Comparison of ENCODE assay signal across 8 mouse cellular contexts in genomic region chr4:116506886-116507424, GRCm38 (mm10). TPM values are rescaled to one million over a fixed set of nuclear protein-coding genes. Genes with fewer than 3 reads are reported as not detected.
DNase-seq lines count a peak whose midpoint lies in the region; ATAC-seq and TF ChIP-seq lines count a peak whose summit lies in the region.

No protein-coding gene starts in this region.

- H3K36me3 ChIP-seq in forebrain, embryonic 16.5 days (ENCODE audit: control insufficient read depth, insufficient read depth), result no peaks in the 10 kb centered on the region
- peaks cover 4% of the 10 kb centered on the region; the same call in 1 of the 2 replicates for H3K36me3 ChIP-seq in liver, embryonic 11.5 days (ENCODE audit: control insufficient read depth, insufficient read depth, low read length)
- H3K36me3 ChIP-seq in stomach, postnatal 0 days (ENCODE audit: control insufficient read depth, insufficient read depth, low read length), result no peaks in the 10 kb centered on the region

- H3K27ac ChIP-seq in left cerebral cortex, adult 2 months, result peak overlapping the region; percentile 90
- H3K27ac ChIP-seq in bone marrow, adult 2 months (ENCODE audit: control insufficient read depth, insufficient read depth, low read depth, low read length, poor library complexity), result peak overlapping the region; percentile 52; the same call in 1 of the 2 replicates
- peak overlapping the region; percentile 89 for H3K27ac ChIP-seq in forebrain, embryonic 16.5 days (ENCODE audit: low read length)
- peak overlapping the region; percentile 55 for H3K27ac ChIP-seq in liver, embryonic 11.5 days (ENCODE audit: low read depth, low read length)
- peak overlapping the region; percentile 84 for H3K27ac ChIP-seq in stomach, postnatal 0 days (replicated peaks)

- peak overlapping the region; percentile 60 for H3K4me3 ChIP-seq in left cerebral cortex, adult 2 months
- peak overlapping the region; percentile 90 for H3K4me3 ChIP-seq in bone marrow, adult 2 months (replicated peaks; ENCODE audit: control insufficient read depth, low read depth, low read length)
- H3K4me3 ChIP-seq in forebrain, embryonic 16.5 days (replicated peaks; ENCODE audit: low read length), result peak overlapping the region; percentile 79
- peak overlapping the region; percentile 73 for H3K4me3 ChIP-seq in liver, embryonic 11.5 days (ENCODE audit: low read depth, low read length)
- H3K4me3 ChIP-seq in stomach, postnatal 0 days (ENCODE audit: low read depth, low read length), result peak overlapping the region; percentile 54

- peak; percentile 39 for ATAC-seq in forebrain, embryonic 16.5 days
- peak; percentile 17; the same call in 1 of the 2 replicates for ATAC-seq in liver, embryonic 11.5 days (replicated peaks; ENCODE audit: low FRiP score)
- peak; percentile 6; the same call in 1 of the 2 replicates for ATAC-seq in stomach, postnatal 0 days (ENCODE audit: low FRiP score, low TSS enrichment)
- ATAC-seq in monocyte, adult 5-6 weeks (replicated peaks; ENCODE audit: insufficient number of reproducible peaks, low FRiP score, low TSS enrichment, poor library complexity, severe bottlenecking), result no peak; the same call in 1 of the 2 replicates

- no peak for TF ChIP-seq EP300 in stomach, postnatal 0 days (optimal IDR thresholded peaks at IDR 0.05)

- TF ChIP-seq CTCF in left cerebral cortex, adult 2 months (IDR thresholded peaks at IDR 0.05), result no peak
- TF ChIP-seq CTCF in bone marrow, adult 2 months (IDR thresholded peaks at IDR 0.05; ENCODE audit: control insufficient read depth, insufficient read depth, low read length), result no peak
- TF ChIP-seq CTCF in stomach, postnatal 0 days (IDR thresholded peaks at IDR 0.05; ENCODE audit: low read depth), result no peak

- intact Hi-C loops in left cerebral cortex, adult 2 months (cut with DNase I), result loop anchor here (1.0 to 5.0 kb wide), 3 partner anchors 43 to 165 kb away; partner anchors contain the start of gene Mast2
- intact Hi-C loops in left cerebral cortex, postnatal 10 days (cut with DNase I), result loop anchor here (5.0 kb wide), 1 partner anchor 45 kb away; the partner anchor contains the start of gene Mast2

- H3K4me2 ChIP-seq in forebrain, embryonic 16.5 days (ENCODE audit: low read length), result peak overlapping the region; percentile 71
- peak overlapping the region; percentile 82 for H3K4me2 ChIP-seq in liver, embryonic 11.5 days
- peak overlapping the region; percentile 64 for H3K4me2 ChIP-seq in stomach, postnatal 0 days (replicated peaks; ENCODE audit: low read depth)

- no peaks in the 10 kb centered on the region for H3K27me3 ChIP-seq in forebrain, embryonic 16.5 days (replicated peaks; ENCODE audit: control insufficient read depth, insufficient read depth, low read length)
- H3K27me3 ChIP-seq in liver, embryonic 11.5 days (replicated peaks; ENCODE audit: control insufficient read depth, insufficient read depth, low read length), result no peaks in the 10 kb centered on the region
- no peaks in the 10 kb centered on the region for H3K27me3 ChIP-seq in stomach, postnatal 0 days (ENCODE audit: control insufficient read depth, insufficient read depth, low read length)

- H3K9me3 ChIP-seq in forebrain, embryonic 16.5 days (ENCODE audit: control insufficient read depth, low read length), result no peaks in the 10 kb centered on the region
- H3K9me3 ChIP-seq in liver, embryonic 11.5 days (ENCODE audit: control insufficient read depth, low read length), result no peaks in the 10 kb centered on the region
- no peaks in the 10 kb centered on the region for H3K9me3 ChIP-seq in stomach, postnatal 0 days (ENCODE audit: control insufficient read depth, low read length)

- no peak for TF ChIP-seq POLR2A in bone marrow, adult 2 months (IDR thresholded peaks at IDR 0.05; ENCODE audit: borderline replicate concordance, control insufficient read depth, low read depth, low read length)

- DNase-seq in left cerebral cortex, adult 2 months (ENCODE audit: extremely low spot score in 1 of 2, low spot score in 2 of 2), result peak in 1 of 2 experiments; percentile 11
- DNase-seq in left cerebral cortex, postnatal 10 days (ENCODE audit: extremely low spot score in 1 of 2, low spot score in 2 of 2), result no peak
- DNase-seq in liver, embryonic 11.5 days (ENCODE audit: low spot score), result no peak
- DNase-seq in stomach, postnatal 0 days (ENCODE audit: low spot score), result no peak
- DNase-seq in embryo, embryonic 11 days, result no peak

- H3K9ac ChIP-seq in forebrain, embryonic 16.5 days (replicated peaks; ENCODE audit: low read depth, low read length), result peak overlapping the region; percentile 68
- peak overlapping the region; percentile 68 for H3K9ac ChIP-seq in liver, embryonic 11.5 days (ENCODE audit: low read depth, low read length)
- H3K9ac ChIP-seq in stomach, postnatal 0 days (ENCODE audit: low read length), result peak overlapping the region; percentile 67

- H3K4me1 ChIP-seq in bone marrow, adult 2 months (ENCODE audit: control insufficient read depth, insufficient read depth, low read length), result no peaks in the 10 kb centered on the region; the same call in 1 of the 2 replicates
- H3K4me1 ChIP-seq in forebrain, embryonic 16.5 days (replicated peaks; ENCODE audit: control insufficient read depth, insufficient read depth, low read length), result peaks cover 13% of the 10 kb centered on the region
- 0 out of 2 replicates have a peak, but pooled peaks cover 3% of the 10 kb centered on the region for H3K4me1 ChIP-seq in liver, embryonic 11.5 days (replicated peaks; ENCODE audit: control insufficient read depth, insufficient read depth, low read length)
- no peaks in the 10 kb centered on the region for H3K4me1 ChIP-seq in stomach, postnatal 0 days (replicated peaks; ENCODE audit: control insufficient read depth, insufficient read depth)

- 28% methylated on average over 11 of the region's 11 CpGs for WGBS in bone marrow, adult 2 months
- WGBS in forebrain, embryonic 16.5 days, result 27% methylated on average over 11 of the region's 11 CpGs
- 23% methylated on average over 11 of the region's 11 CpGs for WGBS in liver, embryonic 11.5 days
- 21% methylated on average over 11 of the region's 11 CpGs for WGBS in stomach, postnatal 0 days

RNA-seq across cellular contexts. Expression of gene Ipp, which starts 0.4 kb away (rescaled TPM):
- total RNA-seq in left cerebral cortex, adult 2 months (2021), result 10 to 100 TPM; 17.8 to 20.2 TPM
- total RNA-seq in left cerebral cortex, postnatal 10 days (2021), result 10 to 100 TPM; 17.4 to 18.9 TPM
- polyA plus RNA-seq in bone marrow, adult 2 months (2011; ENCODE audit: insufficient read depth, insufficient read length, low replicate concordance, missing spikeins), result 4.1 and 4.3 TPM in 2 replicates
- 18.4 and 20.7 TPM in 2 replicates for polyA plus RNA-seq in forebrain, embryonic 16.5 days (2015; fragmentation: Nextera tagmentation; extraction: Ambion mirVana)
- 8.5 and 9.6 TPM in 2 replicates for polyA plus RNA-seq in liver, embryonic 11.5 days (2014; fragmentation: Nextera tagmentation; extraction: Ambion mirVana)
- 8.2 and 8.4 TPM in 2 replicates for polyA plus RNA-seq in stomach, postnatal 0 days (2015; fragmentation: Nextera tagmentation; extraction: Ambion mirVana)
- 5.8 to 13.2 TPM (median 10.0 TPM) in 3 replicates for total RNA-seq in monocyte, adult 5-6 weeks (2017)

RNA-seq across cellular contexts. Expression of gene Mast2, which starts 43.0 kb away (rescaled TPM):
- total RNA-seq in left cerebral cortex, adult 2 months (2021), result 100 to 1,000 TPM; 115 to 121 TPM
- 100 to 1,000 TPM; 106 to 119 TPM for total RNA-seq in left cerebral cortex, postnatal 10 days (2021)
- 21.5 and 30.8 TPM in 2 replicates for polyA plus RNA-seq in bone marrow, adult 2 months (2011; ENCODE audit: insufficient read depth, insufficient read length, low replicate concordance, missing spikeins)
- polyA plus RNA-seq in forebrain, embryonic 16.5 days (2015; fragmentation: Nextera tagmentation; extraction: Ambion mirVana), result 54.3 and 57.3 TPM in 2 replicates
- 19.5 and 21.9 TPM in 2 replicates for polyA plus RNA-seq in liver, embryonic 11.5 days (2014; fragmentation: Nextera tagmentation; extraction: Ambion mirVana)
- polyA plus RNA-seq in stomach, postnatal 0 days (2015; fragmentation: Nextera tagmentation; extraction: Ambion mirVana), result 5.0 and 5.1 TPM in 2 replicates
- 3.7 to 11.7 TPM (median 7.4 TPM) in 3 replicates for total RNA-seq in monocyte, adult 5-6 weeks (2017)

RNA-seq across cellular contexts. Expression of gene Tmem69, which starts 48.8 kb away (rescaled TPM):
- 10 to 100 TPM in 1 of 2 experiments, 1 to 10 TPM in 1; 9.9 to 10.6 TPM for total RNA-seq in left cerebral cortex, adult 2 months (2021)
- 10 to 100 TPM; 10.9 to 12.6 TPM for total RNA-seq in left cerebral cortex, postnatal 10 days (2021)
- polyA plus RNA-seq in bone marrow, adult 2 months (2011; ENCODE audit: insufficient read depth, insufficient read length, low replicate concordance, missing spikeins), result 49.3 and 137 TPM in 2 replicates
- 28.3 and 30.0 TPM in 2 replicates for polyA plus RNA-seq in forebrain, embryonic 16.5 days (2015; fragmentation: Nextera tagmentation; extraction: Ambion mirVana)
- 51.5 and 55.5 TPM in 2 replicates for polyA plus RNA-seq in liver, embryonic 11.5 days (2014; fragmentation: Nextera tagmentation; extraction: Ambion mirVana)
- polyA plus RNA-seq in stomach, postnatal 0 days (2015; fragmentation: Nextera tagmentation; extraction: Ambion mirVana), result 15.7 and 16.6 TPM in 2 replicates
- 3.7 to 7.1 TPM (median 5.7 TPM) in 3 replicates for total RNA-seq in monocyte, adult 5-6 weeks (2017)

RNA-seq across cellular contexts. Expression of gene Gpbp1l1, which starts 50.5 kb away (rescaled TPM):
- 10 to 100 TPM; 44.5 to 46.9 TPM for total RNA-seq in left cerebral cortex, adult 2 months (2021)
- total RNA-seq in left cerebral cortex, postnatal 10 days (2021), result 10 to 100 TPM; 25.3 to 28.0 TPM
- polyA plus RNA-seq in bone marrow, adult 2 months (2011; ENCODE audit: insufficient read depth, insufficient read length, low replicate concordance, missing spikeins), result 19.7 and 33.0 TPM in 2 replicates
- 19.0 and 22.9 TPM in 2 replicates for polyA plus RNA-seq in forebrain, embryonic 16.5 days (2015; fragmentation: Nextera tagmentation; extraction: Ambion mirVana)
- 33.7 and 35.4 TPM in 2 replicates for polyA plus RNA-seq in liver, embryonic 11.5 days (2014; fragmentation: Nextera tagmentation; extraction: Ambion mirVana)
- polyA plus RNA-seq in stomach, postnatal 0 days (2015; fragmentation: Nextera tagmentation; extraction: Ambion mirVana), result 22.4 and 23.6 TPM in 2 replicates
- 102 to 158 TPM (median 148 TPM) in 3 replicates for total RNA-seq in monocyte, adult 5-6 weeks (2017)
